Mouse (Mus musculus) cerebellum, adult 2 months (tissue): Measurements from ENCODE around the gene Mettl22.

Experiments
- CTCF ChIP-seq: fragments of 200-500 bp; IDR thresholded peaks from 2 replicates; pipeline ENCODE4 v1.5.1; 2011; ENCODE audit warnings: low read depth, mild to moderate bottlenecking, control low read depth, low read length, moderate library complexity, borderline replicate concordance; ENCODE audit not compliant: insufficient read depth
- POLR2A ChIP-seq: fragments of 200-500 bp; IDR thresholded peaks from 2 replicates; pipeline ENCODE4 v1.6.1; 2011; ENCODE audit warnings: low read length, control low read depth, borderline replicate concordance; ENCODE audit not compliant: insufficient read depth

DNA sequence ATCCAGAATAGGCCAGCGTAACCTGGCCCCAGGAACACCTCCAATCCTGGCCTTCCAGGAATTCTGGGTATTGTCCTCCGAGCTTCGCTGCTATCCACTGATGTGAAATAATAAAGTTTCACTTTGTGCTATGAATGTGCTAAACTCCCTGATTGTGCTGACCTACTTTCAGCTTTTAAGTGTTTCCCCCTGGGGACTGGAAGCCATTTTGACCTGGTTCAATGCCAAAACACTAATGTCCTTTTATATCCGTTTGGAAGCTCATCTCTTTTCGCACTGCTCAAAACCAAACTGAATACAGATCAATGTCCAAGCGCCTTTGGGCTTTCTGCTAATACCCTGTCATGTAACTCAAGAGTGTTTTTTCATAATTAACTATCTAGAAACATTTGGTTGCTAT lies 64.8 kb downstream of the Mettl22 start:
- TF ChIP-seq CTCF (no peak), POLR2A (no peak)
